Mouse (Mus musculus): Measurements from ENCODE around the gene Ripply2.
"Not testable (repeated sequence)": the region's sequence is repeated elsewhere in the genome, so short reads cannot be mapped to it uniquely, and the experiment has no call there.

Ripply2 gene

DNA sequence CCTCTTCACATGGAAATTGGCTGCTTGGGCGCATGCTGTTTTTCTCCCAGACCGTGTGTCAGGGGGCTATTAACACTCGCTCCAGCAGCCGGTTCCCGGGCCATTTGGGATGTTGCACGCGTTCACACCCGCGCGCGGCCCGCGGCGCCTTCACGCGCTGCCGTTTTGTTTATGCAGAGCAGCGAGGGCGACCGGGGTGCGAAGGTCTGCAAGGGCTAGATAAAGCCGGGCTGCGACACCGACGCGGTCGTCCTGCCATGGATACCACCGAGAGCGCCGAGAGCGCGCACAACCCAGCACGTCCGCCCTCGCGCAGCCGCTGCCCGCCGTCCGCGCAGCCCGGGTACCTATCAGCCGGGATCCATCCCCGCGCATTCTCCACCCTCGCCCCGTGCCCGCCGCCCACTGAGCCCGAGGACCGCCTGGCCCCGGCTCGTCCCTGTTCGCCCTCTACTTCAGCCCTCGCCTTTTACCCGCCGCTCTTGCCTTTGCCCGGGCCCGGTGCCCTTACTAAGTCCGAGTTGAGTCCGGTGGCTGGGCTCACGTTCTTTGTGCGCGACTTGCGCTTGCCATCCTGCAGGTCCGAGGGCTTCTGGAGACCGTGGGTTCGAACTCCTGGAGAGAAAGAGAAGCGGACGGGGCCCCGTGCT lies at the start of gene Ripply2:
Gene Ripply2, plus strand, starts transcription at position 250 of the 650 bp plus-strand sequence.
- no peak for DNase-seq

- DNase-seq = not testable (repeated sequence)
Measured at GRCm38 (mm10) chr9:86972471-86972870, 42.9 kb upstream of the Ripply2 start.

DNA sequence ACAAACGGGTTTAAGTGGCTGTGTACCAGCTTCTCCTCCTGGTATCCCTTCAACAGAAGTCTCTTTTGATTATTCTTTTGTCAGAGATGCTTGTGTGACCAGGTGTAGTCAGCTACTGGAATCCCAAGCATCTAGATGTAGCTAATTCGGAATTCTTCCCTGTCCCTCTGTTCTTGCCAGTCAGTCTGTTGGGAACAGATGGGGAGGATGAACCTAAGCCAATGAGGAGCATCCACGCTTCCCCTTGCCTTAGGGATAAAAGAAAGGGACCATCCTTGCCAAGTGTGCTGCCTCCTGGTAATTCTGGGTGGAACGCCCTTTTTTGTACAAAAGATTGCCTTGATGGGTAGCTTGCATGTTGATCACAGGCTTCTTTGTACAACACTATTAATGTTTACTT lies 41.8 kb upstream of the Ripply2 start:
- no peak for DNase-seq

- DNase-seq = no peak
Measured at GRCm38 (mm10) chr9:86976896-86977295, 38.4 kb upstream of the Ripply2 start.

- no peak for DNase-seq
Measured at GRCm38 (mm10) chr9:86978257-86978907, 37.0 kb upstream of the Ripply2 start.

DNA sequence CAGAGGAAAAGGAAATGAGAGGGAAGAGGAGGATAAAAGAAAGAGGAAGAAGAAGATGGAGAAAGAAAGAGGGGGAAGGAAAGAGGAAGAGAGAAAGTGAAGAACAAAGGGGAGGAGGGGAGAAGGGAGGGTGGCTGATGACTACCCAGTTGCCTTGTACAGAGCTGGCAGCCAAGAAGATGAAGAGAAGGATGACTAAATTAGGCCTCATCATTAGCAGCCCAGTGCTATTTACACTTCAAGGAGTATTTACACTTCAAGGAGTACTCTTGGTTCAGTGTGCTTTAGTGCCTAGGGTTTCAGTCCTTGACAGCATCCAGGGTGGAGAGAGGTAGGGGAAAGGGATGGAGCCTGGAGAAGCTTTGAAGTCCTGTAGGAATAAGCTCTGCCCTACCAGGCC lies 35.3 kb upstream of the Ripply2 start:
- DNase-seq = no peak

DNA sequence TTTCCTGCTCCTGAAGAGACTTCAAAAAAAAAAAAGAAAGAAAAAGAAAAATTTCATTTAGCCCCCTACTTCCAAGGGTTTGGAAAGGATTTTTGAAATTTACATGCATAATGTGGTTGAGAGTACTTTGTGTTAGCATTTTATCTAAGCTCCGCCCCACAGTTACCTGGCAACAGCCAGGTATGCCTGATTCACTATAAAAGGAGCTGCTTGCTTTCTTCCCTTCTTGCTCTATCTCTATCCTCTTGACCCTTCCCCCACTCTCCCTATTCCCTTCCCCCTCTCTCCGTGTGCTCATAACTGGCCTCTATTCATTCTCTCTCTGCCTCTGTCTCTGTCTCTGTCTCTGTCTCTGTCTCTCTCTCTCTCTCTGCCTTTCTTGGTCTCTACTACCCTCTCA lies 34.4 kb upstream of the Ripply2 start:
- DNase-seq = no peak

DNA sequence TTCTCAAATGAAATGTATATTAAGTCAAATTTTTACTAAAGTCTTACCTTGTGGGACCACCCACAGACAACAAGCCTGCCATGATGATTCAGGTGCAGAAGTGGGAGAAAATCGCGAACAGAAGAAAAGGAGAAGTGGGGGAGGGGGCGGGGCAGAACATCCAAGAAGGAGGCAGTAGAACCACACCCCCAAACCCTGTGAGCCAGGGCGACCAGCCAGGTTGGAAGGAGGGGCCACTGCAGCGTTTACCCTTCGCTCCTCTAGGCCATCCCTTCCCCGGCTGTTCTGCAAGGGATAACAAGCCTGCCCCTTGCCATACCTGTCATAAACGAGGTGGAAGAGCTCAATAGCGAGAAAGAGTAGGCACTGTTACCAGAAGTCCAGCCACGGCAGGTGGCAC lies 33.8 kb upstream of the Ripply2 start:
- DNase-seq = no peak

DNA sequence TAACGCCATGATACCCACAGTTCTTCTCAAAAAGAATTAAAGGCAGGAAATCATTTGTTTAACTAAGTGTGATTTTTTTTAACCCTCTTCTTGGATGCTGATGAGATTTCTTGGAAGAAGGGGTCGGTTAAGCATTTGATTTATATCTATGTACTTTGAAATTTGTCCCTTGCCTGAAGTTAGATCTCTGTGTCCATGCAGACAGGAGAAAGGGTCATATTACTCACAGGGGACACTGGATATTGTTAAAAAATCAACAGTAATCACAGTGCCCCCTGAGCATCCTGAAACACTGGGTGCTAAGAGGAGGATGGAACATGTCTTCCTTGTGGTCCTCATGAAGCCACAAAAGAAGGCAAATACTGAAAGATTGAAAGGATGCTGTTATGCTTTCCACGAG lies 30.8 kb upstream of the Ripply2 start:
- no peak for DNase-seq

- DNase-seq = no peak
Measured at GRCm38 (mm10) chr9:86985105-86985504, 30.2 kb upstream of the Ripply2 start.

DNA sequence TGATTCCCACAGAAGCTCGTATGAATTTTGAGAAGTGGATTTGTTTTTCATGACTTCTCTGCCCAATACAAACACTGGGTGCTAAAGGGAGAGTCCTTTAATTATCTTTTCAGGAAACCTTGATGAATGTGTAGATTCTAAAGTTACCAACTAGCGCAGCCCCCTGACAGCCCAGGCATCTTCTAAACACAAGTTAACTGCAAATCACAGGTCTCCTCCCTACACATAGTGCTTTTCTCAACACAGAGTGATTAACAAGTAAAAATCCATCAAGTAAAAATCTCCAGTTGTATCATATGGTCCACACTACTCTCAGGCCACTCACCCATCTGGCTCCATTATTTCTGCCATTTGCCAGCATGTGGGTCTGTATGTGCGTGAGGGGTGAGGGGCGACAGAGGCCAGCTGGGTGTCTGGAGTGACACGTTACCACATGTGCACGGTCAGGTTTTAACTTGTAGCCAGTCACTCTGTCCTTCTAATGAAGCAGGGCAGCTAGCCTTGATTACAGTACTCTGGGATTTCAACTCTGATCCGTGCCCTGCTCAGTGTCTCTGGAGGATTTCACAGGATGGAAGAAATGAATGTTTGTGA lies 28.5 kb upstream of the Ripply2 start:
- no peak for DNase-seq

DNA sequence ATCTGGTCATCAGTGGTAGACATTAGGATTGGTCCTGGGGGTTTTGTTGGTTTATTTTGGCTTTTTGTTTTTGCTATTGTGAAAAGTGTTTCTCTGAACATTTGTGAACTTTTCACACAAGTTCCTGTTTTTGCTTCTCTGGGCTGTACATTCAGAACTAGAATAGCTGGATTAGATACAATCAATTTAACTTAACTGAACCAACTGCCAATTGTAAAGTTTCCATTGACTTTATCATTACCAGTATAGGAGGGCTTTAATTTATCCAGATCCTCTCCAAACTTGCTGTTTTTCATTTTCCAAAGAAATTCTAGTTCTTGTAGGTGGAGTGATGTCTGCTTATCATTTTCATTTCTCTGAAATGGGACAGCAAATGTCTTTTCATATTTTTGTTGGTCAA lies 25.5 kb upstream of the Ripply2 start:
- no peak for DNase-seq

DNA sequence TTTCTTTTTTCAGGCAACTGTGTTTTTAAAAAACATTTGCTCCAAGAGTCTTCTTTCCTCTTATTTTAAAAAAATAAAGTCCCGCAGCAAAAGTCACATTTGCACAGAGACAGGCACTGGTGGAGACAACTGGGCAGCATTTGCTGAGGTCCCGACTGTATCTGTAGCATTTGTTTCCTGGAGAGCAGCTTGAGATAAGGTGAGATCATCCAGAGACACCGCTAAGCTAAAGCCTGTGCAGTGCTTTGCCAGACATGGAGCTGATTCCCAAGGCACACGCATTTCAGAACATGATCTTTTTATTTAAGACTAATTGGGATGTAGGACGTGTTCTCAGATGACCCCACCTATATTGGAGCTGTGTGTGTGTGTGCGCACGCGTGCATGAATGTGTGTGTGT lies 23.6 kb upstream of the Ripply2 start:
- no peak for DNase-seq

- DNase-seq = no peak
Measured at GRCm38 (mm10) chr9:86997046-86997691, 18.2 kb upstream of the Ripply2 start.

DNA sequence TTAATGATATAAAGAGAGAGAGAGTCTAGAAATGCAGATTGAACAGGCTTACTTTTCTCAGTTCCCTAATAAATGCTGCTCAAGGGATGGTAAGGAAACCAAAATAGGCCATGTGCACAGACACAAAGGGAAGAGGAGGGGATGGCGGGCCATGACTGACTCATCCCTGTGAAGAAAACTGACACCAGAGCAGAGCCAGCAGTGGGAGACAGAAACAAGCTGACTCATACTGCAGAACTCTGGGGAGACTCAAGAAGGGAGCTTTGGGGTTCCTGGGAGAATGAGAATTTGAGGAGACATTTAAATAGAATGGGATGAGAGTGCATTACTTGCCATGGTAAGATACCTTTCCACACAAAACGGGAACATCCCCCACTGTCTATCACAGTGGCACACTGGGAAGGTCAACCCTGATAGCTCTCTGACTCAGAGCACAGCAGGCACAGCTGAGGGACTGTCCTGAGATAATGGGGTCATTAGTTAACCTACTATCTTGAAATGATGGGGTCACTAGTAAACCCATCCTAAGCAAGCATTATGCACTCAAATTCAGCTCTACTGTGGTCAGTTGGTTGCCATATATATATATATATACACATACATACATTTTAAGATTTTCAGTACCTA lies 15.3 kb upstream of the Ripply2 start:
- DNase-seq = no peak

- DNase-seq = no peak
Measured at GRCm38 (mm10) chr9:87004701-87005434, 10.5 kb upstream of the Ripply2 start.

DNA sequence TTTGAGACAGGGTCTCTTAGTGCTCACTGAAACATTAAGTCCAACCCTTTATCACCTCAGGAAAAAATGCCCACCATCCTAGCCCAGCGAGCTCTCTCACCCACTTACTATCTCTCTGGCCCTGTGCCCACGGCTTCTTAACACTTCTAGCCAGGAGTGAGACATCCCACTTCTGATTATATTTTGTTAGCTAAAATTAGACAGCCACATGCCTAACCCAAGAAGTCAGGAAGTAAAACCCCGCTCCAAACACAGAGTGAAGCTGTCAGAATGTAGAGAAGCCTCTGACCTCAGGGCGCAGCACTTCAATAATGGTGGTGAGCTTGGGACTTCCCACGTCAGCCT lies 9.9 kb upstream of the Ripply2 start:
- DNase-seq = no peak

GRCm38 (mm10) chr9:87008507-87008906 lies 6.8 kb upstream of the Ripply2 start:
- no peak for DNase-seq

DNA sequence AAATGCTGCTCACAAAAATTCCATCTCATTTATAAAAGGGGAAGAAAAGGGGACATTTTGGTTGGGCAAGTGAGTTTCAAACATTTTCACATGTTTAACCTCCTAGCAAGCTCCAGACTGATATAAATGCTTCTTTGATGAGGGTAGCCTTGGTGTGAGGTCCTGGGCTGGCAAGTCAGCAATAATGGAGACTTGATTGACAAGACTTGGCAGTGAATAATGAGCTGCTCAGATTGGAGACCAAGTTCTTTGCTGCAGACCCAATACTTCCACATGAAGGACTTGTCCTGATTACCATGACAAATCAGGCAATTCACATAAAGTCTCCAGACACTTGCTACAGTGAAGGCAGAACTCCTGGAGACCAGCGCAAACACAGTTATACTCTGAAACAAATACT lies 6.4 kb upstream of the Ripply2 start:
- no peak for DNase-seq

DNA sequence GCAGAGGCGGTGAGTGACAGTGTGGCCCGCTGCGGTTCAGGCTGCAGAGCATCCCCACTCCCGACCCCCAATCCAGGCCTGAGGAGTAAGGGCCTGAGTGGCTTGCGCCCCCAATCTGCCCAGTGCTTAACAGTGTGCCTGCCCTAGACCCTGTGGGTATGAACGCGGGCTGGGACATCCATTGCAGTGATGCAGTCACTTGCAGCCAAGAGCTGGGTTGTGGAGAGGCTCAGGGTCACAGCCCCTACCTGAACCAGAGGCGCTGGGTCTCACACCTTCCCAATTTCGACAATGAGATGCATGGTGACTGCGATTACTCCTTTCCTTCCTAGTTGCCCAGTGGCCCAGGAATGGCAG lies 579 bp downstream of the Ripply2 start:
- DNase-seq = peak; percentile 4

DNA sequence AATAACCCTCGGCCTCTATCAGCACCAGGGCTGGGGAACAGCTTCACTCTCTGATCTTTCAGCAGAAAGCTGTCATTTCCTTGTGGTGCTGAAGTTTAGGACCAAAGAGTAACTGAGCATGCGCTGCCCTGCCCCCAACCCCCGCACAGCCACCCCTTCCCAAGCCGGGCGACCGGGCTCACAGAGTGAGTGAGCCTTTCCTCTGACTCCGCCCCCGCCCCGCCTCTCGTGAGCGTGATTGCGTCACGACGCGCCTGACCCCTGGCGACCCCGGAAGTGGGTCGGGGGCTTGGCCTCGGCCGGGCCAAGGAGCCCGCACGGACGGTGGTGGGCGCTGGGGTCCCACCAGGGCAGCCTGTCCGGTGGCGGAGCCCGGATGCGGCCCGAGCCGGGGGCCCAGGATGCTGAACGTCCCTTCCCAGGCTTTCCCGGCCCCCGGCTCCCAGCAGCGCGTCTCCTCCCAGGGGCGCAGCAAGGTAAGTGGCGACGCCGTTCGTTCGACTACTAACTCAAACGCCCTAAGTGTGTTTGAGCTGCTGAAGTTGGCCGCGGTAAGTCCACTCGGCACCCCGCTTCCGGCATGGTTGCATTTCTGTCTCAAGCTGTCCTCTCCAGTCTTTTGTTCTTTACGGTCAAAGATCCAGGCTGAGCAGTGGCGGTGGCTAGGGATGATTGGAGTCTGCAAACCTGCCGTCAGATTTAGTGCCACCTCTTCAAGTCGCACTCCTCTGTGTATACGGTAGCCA lies 6.6 kb downstream of the Ripply2 start, which contains the start of gene Cyb5r4:
Gene Cyb5r4, plus strand, starts transcription at position 237 of the 746 bp plus-strand sequence.
- peak; percentile 98 for DNase-seq

DNA sequence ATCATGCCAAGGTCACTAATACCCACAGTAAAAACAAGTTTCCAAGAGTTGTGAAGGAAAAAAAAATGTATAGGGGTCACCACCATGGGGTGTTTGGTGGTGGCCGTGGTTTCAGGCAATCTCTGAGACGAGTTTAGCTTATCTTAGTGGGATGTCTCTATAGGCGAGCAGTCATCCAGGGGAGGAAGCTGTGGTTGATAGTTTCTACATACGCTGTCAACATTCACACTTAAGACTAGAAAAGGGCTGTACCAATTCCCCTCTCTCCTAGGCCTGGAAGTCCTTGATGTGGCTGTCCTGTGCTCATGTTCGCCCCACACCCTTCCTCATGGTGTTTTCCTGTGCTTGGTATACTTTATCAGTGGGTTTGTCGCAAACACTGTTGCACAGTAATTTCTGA lies 10.4 kb downstream of the Ripply2 start:
- DNase-seq = no peak
